Mouse (Mus musculus): ENCODE data around the gene Itpr2. TPM values are rescaled to one million over a fixed set of nuclear protein-coding genes. Genes with fewer than 3 reads are reported as not detected.

Gene Itpr2
- total RNA-seq, 2 experiments from 2014 or later, result 6.0 to 15.1 TPM

DNA sequence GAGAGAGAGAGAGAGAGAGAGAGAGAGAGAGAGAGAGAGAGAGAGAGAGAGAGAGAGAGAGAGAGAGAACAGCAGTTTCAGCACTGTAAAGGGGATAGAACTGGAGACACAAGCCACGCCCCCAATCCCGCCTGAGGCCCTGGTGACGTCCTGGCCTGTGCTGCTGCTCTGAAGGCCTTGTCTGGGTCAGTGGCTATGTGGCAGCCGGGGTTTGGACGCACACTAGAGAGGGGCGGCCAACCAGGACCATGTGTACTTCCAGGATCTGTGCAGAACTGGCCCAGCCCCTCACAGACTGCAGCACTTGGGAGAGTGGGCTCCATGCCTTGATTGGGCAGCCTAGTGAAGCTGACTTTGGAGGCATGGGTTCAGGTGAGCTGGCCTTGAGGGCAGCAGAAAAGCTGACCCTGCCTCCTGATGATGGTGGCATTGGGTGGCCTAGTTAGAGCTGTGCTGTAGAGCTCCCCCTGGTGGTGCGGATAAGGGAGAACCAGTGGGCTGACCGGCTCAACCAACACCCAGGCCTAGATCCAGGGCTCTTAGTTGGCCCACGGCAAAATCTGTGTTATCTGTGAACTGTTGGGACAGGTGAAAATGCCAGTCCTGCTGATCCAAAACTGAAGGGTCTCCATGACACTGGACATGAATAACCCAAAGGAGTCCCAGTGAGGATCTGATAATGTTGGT lies 72.2 kb downstream of the Itpr2 start:
- peak; percentile 87 for ATAC-seq (replicated peaks; ENCODE audit: poor library complexity, severe bottlenecking)

DNA sequence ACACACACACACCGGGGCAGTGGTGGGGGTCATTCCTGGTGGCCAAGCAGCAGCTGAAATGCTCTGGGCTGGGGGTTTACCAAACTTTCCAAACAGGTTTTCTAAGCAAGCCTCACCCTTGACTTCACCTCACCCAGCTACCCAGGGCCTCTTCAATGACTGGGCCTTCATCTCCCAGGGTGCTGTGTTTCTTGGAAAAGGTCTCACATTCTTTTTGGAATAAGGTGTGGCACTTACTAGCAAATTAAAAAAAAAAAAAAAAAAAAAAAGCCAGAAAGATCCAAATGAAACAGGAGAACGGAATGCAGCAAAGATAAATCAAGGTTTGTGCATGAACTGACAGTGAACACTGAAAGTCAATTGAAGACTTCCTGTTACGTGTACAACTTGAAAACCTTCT lies 77.2 kb downstream of the Itpr2 start:
- no peak for ATAC-seq (replicated peaks; ENCODE audit: poor library complexity, severe bottlenecking)

DNA sequence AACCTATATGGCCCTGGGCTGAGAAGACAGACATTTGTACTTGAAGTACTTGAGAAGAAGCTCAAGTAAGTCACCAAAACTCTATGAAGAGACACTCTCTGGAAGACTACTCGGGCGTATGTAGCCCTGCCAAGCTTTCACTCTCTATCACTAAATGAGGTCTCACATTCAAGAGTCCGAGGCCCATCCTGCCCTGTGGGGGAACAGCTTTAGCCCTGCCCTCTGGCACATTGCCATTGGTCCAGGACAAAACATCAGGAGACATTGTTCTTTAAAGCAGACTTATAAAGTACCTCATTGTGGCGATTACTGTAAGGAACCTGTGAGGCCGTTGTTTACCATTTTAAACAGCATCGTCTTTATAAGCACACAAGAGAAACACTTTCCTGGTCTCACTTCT lies 77.7 kb downstream of the Itpr2 start:
- no peak for ATAC-seq (replicated peaks; ENCODE audit: poor library complexity, severe bottlenecking)

DNA sequence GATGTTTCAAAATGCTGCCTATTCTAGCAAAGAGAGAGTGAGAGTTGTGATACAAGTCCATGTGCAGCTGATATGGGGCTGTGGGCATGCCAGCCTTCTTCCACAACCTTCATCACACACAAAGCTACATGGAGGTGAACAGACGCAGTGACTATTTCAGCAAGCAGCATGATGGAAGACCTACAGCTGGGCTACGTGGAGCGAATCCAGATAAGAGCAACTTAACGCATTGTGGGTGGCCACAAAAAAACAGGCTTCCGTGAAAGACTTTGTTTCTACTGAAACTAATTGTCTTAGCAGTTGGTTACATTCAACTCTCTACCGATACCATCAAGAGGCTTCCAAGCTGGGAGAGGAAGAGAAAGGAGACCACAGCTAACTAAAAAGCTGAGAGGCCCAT lies 81.3 kb downstream of the Itpr2 start:
- ATAC-seq (replicated peaks; ENCODE audit: poor library complexity, severe bottlenecking), result no peak

DNA sequence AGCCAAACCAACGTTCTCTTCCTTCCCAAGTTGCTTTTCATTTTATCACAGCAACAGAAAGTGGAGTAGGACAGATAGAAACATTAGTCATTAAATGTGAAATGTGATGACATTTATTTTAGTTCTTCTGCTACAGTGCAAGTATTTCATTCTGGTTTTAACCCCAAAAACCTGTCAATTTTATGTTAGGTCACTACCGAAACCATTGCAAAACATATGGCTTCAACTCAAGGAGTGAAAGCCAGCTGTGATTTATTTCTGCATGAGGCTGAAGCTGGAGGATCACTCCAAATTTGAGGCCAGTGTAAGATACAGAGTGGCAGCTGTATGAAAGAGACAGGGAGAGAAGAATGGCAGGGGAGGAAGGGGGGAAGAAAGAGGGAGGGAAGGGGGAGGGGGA lies 85.6 kb downstream of the Itpr2 start:
- ATAC-seq (replicated peaks; ENCODE audit: poor library complexity, severe bottlenecking), result no peak

DNA sequence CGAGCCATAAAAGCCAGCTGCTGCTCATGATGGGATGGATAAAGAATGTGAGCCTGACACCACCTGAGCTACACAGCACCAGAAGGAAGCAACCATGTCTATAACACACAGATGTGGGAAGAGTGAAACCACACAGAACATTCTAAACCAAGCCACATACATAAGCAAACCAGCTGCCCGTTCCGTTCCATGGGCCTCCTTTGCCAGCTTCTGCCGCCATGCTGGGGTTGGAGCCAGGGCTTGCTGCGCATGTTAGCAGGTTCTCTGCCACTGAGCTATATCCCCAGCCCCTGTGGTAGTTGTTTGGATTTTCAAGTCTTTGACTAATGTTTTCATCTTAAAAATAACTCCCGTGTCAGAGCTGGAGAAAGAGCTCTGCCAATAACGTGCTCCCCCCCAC lies 87.9 kb downstream of the Itpr2 start:
- ATAC-seq (replicated peaks; ENCODE audit: poor library complexity, severe bottlenecking), result no peak

DNA sequence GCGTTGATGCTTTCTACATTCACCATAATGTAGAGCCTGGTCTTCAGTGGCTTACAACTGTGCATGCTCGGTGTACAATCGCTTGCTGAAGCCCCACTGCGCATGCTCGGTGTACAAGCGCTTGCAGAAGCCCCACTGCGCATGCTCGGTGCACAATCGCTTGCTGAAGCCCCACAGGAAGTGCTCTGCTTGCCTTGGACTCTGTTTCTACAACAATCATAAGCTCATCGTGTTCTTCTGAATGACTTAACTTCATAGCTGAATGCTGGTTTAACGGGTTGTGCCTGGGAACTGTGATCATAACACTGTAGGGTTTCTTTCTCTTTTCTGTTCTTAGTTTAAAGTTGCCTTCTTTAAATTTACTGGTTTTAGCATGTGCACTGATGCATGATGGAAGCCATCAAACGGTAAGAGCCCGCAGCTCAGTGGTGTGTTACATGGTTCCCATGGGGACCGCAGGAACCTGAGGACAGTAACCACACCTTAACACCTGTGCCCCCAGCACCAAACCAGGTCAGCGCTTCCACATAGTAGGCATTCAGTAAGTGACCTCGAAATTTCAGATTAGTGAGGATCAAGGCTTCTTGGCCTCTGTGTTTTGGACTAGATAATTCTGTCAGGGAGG lies 90.5 kb downstream of the Itpr2 start:
- no peak for ATAC-seq (replicated peaks; ENCODE audit: poor library complexity, severe bottlenecking)

DNA sequence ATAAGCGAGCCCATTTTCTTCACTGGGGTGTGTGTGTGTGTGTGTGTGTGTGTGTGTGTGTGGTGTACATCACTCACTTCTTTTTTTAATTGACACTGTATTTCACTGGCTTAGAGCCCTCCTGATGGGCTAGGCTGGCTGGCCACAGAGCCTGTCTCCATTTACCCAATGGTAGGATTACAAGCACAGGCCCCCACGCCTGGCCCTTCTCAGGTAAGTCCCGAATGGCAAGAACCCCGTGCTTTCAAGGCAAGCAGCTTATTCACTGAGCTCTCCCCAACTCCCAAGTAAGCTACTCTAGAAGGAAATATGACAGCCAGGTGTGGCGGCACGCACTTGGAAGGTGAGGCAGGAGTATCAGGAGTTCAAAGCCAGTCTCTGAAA lies 91.6 kb downstream of the Itpr2 start:
- ATAC-seq (replicated peaks; ENCODE audit: poor library complexity, severe bottlenecking), result no peak

DNA sequence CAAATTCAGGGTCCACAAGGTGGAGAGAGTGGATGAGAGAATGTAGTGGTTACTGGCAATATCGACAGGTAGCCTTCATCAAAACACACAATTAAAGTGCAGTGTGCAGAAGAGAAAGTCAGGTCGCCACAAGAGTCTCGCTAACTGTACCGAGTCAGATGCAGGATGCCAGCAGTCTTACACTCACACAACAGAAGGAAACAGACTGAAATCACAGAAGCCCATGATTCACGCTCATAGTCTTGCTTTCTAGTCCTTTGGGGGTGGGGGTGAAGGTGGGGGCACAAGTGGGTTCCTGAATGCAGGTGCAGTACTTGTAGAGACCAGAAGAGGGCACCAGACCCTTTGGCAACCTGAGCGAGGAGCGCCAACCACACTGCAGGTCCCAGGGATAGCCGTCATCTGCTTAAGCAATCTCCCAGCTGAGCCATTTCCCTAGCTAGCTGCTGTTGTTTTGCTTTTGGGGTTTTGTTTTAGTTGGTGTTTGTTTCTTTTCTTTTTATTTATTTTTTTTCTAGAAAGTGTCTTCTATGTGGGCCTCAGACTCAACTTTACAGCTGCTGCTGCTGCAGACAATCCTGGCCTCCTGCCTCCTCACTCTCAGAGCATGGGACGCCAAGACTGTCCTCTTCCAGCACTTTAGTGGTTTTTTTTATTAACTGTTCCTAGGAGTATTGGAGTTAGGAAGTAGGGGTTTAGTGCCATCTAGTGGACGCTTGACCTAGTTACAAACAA lies 92.2 kb downstream of the Itpr2 start:
- peak; percentile 99 for ATAC-seq (replicated peaks; ENCODE audit: poor library complexity, severe bottlenecking)

DNA sequence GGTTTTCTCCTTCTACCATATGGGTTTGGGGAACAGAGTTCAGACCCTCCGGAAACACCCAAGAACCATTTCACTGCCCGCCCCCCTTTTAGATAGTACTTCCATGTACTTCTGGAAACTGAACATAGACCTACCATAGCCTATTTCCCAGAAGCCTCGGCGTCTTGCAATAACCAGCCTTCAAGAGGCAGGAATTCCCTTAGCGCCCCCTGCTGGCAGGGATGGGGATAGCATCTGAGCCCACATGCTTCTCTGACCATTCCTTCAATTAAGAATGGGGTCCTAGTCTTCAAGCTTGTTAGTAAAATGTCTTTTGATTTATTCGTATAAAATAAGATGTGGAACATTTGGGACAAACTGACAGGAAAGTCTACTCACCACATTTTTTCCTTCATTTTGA lies 96.6 kb downstream of the Itpr2 start:
- ATAC-seq (replicated peaks; ENCODE audit: poor library complexity, severe bottlenecking), result 0 out of 2 replicates have a peak, but pooled peaks have one; percentile 28

DNA sequence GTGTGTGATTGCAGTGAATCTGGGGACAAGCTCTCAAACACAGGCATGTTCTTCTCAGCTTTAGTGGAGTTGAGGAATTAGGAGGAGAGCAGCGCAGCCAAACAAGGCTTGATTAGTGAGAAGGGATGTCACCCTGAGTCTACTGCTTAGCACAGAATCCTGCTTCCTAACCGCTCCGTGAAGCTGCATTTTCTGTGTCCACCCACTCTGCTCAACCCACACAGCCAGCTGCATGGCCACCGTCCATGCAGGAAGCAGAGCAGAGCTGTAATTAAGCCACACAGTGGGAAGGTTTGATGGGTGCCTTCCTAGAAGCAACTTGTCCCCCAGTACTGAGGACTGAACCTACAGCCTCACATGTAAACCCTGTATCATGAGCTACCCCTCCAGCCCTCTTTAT lies 97.1 kb downstream of the Itpr2 start:
- no peak for ATAC-seq (replicated peaks; ENCODE audit: poor library complexity, severe bottlenecking)

DNA sequence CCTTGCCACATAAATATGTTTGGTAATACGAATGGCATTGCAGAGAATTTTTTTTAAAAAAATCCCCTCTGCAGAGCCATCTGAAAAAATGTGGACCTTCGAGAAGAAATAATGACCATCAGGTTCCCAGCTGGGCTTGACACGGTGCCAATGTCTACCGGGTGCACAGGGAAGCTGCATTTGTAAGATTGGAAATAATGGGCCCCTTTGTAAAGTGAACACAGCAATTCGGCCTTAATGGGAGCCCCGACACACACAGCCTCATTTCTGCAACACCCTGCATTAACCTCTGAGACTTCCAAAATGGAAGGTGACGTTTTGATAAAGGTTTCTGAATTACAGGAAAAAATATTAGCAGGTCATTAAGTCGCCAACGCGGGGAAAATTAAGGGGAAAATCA lies 97.9 kb downstream of the Itpr2 start:
- no peak for ATAC-seq (replicated peaks; ENCODE audit: poor library complexity, severe bottlenecking)

DNA sequence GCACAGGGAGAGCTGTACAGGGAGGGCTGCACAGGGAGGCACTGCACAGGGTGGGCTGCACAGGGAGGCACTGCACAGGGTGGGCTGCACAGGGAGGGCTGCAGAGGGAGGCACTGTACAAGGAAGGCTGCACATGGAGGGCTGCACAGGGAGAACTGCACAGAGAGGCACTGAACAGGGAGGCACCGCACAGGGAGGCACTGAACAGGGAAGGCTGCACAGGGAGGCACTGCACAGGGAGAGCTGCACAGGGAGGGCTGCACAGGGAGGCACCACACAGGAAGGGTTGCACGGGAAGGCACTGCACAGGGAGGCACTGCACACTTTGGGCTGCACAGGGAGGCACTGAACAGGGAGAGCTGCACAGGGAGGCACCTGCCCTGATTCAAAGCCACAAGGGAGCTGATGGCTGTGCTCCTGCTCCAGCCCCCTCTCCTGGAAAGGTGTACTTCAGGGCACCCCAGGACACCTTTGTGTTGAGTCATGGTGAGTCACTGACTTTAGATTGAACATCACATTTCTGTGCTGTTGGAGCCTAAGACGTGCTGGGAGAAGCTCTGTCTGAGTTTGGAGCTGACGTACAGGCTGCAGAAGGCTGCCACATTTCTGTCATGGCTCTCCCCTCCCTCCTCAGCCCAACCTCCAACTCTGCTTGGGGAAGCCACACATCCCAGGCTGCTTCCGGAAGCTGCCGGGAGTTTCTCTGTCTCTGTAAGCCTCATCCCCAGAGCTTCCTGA lies 98.9 kb downstream of the Itpr2 start:
- ATAC-seq (replicated peaks; ENCODE audit: poor library complexity, severe bottlenecking), result 0 out of 2 replicates have a peak, but pooled peaks have one; percentile 8

DNA sequence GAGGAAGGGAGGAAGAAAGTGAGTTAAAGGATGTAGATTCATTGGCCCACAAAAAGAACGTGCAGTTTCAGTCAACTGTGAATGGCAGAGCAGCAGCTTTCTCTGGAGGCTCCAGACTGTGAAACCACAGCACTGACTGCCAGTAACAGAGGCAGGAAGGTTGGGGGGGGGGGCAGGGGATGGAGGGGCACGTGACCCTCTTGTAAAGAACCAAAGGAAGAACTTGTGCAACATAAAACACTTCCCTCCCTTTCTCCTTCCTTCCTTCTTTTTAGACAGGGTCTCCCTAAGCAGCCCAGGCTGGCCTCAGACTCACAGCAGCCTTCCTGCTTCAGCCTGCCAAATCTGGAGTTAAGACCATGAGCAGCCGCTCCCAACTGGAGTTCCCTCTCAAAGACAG lies 104.2 kb downstream of the Itpr2 start:
- ATAC-seq (replicated peaks; ENCODE audit: poor library complexity, severe bottlenecking), result peak; percentile 71

DNA sequence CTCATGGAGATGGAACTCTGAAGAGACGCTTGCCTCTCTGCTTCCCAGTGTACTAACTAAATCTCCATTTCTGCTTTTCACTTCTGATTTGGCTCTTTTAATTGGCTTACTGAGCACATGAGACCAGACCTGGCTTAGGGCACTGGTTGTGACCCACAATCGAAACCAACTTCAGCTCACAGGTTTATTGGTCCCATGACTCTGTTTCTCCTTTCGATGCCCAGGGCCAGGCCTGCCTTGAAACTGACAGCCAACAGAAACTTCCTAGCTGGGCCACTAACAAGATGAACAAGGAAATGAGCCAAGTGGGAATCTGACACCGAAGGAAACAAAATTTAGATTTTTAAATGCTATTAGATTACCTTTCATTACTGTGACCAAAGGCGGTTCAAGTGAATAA lies 105.8 kb downstream of the Itpr2 start:
- no peak for ATAC-seq (replicated peaks; ENCODE audit: poor library complexity, severe bottlenecking)

DNA sequence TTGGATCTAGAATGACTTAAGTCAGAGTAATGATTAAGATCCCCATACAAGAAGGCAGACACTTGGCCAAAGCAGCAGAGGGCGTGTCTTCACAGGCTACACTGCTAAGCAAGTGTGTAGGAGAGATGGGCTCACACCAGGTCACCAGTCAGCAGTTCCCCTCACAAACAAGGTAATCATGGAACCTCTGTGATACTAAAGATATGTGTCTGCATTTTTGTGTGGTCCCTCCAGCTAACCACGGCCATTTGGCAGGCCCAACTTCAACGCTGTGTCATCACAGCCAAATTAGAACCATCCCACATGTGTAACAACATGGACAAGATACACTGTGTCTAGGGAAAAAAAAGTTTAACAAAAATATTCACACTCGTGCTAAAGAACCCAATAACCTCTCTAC lies 106.4 kb downstream of the Itpr2 start:
- ATAC-seq (replicated peaks; ENCODE audit: poor library complexity, severe bottlenecking), result no peak

DNA sequence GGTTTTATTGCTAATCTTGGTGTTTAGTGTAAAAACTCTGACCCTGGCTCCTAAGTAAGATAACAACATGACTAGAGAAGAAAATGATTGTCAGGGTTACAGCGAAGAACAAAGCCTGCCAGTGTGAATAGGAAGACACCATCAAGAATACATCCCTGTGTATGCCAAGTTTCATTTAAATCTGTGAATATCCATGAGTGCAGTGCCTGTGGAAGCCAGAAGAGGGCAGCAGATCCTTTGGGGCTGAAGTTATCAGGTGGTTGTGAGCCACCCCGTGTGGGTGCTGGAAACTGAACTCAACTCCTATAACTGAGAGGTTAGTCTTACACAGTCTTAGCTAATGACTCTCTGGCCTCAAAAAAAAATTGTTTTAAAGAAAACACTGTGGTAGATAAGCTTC lies 109.8 kb downstream of the Itpr2 start:
- ATAC-seq (replicated peaks; ENCODE audit: poor library complexity, severe bottlenecking), result no peak

DNA sequence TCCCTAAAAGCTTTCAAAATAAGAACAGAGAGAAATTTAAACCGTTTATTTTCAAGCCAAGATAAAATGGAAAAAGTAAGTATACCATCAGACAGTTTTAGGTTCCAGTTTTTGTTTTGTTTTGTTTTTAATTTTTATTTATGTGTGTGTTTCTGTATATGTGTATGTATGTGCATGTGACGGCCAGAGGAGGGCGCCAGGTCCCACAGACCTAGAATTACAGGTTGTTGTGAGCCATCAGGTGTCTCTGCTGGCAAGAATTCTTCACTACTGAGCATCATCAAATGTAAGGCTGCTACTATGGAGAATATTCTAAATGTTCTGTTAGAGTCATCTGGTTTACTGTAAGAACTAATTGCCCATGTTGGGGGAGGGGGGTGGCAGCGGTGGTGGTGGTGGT lies 111.9 kb downstream of the Itpr2 start:
- ATAC-seq (replicated peaks; ENCODE audit: poor library complexity, severe bottlenecking), result no peak

DNA sequence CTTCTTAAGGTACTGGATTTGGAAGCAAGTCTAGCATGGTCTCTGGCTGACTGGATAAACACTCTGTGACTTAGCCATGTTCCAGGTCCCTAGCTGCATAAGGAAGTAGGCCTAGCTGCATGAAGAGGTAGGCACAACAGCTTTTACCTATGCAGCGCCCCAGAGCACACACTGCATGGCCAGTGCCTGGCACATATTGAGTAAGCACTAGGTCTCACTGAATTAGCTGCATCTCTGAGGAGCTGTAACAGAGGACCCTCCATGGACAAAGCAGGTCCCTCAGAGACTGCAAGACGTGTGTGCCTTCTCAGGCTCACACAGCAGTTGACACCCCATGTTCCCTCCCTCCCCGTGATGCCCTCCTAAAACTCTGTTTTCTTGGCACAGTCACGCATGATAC lies 114.0 kb downstream of the Itpr2 start:
- ATAC-seq (replicated peaks; ENCODE audit: poor library complexity, severe bottlenecking), result no peak

DNA sequence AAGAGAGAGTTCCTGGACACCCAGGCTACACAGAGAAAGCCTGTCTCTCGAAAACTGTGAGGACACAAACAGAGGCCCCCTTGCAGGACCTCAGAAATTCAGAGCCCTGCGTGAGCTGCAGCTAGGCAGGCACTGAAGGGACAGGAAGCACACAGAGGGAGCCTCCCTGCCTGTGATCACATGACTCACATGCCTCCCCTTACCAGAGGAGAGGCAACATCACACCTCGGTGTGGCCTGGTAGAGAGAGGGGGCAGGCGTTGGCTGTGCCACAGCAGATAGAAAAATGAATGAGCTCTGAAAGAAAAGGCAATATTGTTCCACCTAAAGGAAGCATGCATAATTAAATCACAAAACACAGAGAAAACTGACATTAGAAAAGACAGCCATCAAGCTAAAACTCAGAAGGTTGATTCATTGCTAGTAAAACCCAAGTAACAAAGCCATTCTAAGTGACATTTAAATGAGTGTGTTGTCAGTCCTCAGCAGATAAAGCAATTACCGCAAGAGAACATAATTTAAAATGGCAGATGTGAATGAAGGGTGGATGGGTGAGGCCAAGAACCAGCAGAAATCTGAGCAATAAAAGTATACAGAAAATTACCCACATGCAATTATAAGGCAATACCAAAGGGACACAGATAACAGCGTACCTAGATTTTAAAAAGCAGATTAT lies 114.8 kb downstream of the Itpr2 start:
- no peak for ATAC-seq (replicated peaks; ENCODE audit: poor library complexity, severe bottlenecking)
